Mouse (Mus musculus) heart, embryonic 14.5 days (tissue): ENCODE data around the gene Trpv3. TPM values are rescaled to one million over a fixed set of nuclear protein-coding genes. Genes with fewer than 3 reads are reported as not detected.
"Not testable (repeated sequence)": the region's sequence is repeated elsewhere in the genome, so short reads cannot be mapped to it uniquely, and the experiment has no call there.

ENCODE experiments used
- ATAC-seq: fragments of 200-750 bp; cut with Nextera tagmentation; 2 replicates; pipeline ENCODE4 v1.8.0; 2017; ENCODE audit warnings: low read depth, moderate TSS enrichment; ENCODE audit not compliant: insufficient number of reproducible peaks, insufficient read depth, low FRiP score
- H3K27ac ChIP-seq, 2 experiments: fragments of 200-500 bp in 1 of 2; fragments of 300-500 bp in 1 of 2; sonication (generic) in 1 of 2; replicated peaks in 1 of 2; 2 replicates each; pipeline ENCODE4 v1.5.1; 2012 to 2014; ENCODE audit warnings: low read depth in 2 of 2, low read length in 2 of 2, control low read depth in 1 of 2, mild to moderate bottlenecking in 1 of 2, mixed read lengths in 1 of 2; ENCODE audit not compliant: control insufficient read depth in 1 of 2, insufficient read depth in 1 of 2
- H3K27me3 ChIP-seq: fragments of 300-500 bp; sonication (generic); 2 replicates; pipeline ENCODE4 v1.6.1; 2014; ENCODE audit warnings: mild to moderate bottlenecking, low read length, control low read depth; ENCODE audit not compliant: control insufficient read depth, insufficient read depth
- H3K36me3 ChIP-seq: fragments of 300-500 bp; sonication (generic); 2 replicates; pipeline ENCODE4 v1.6.1; 2014; ENCODE audit warnings: mild to moderate bottlenecking, control low read depth, low read length, mixed read lengths; ENCODE audit not compliant: control insufficient read depth, insufficient read depth
- H3K4me1 ChIP-seq, 2 experiments: fragments of 200-500 bp in 1 of 2; fragments of 300-500 bp in 1 of 2; sonication (generic) in 1 of 2; 2 replicates each; pipeline ENCODE4 v1.6.1; 2012 to 2014; ENCODE audit warnings: low read length in 2 of 2, control low read depth in 1 of 2, mixed read lengths in 1 of 2; ENCODE audit not compliant: control insufficient read depth in 2 of 2, insufficient read depth in 2 of 2
- H3K4me2 ChIP-seq: fragments of 300-500 bp; sonication (generic); 2 replicates; pipeline ENCODE4 v1.6.1; 2014; ENCODE audit warnings: mild to moderate bottlenecking, low read length
- H3K4me3 ChIP-seq, 2 experiments: fragments of 200-500 bp in 1 of 2; fragments of 300-500 bp in 1 of 2; sonication (generic) in 1 of 2; 2 replicates each; pipeline ENCODE4 v1.5.1; 2012 to 2014; ENCODE audit warnings: low read length in 2 of 2, mild to moderate bottlenecking in 2 of 2, control low read depth in 1 of 2, low read depth in 1 of 2, moderate library complexity in 1 of 2; ENCODE audit not compliant: control insufficient read depth in 1 of 2, insufficient read depth in 1 of 2
- H3K9ac ChIP-seq: fragments of 300-500 bp; sonication (generic); 2 replicates; pipeline ENCODE4 v1.6.1; 2014; ENCODE audit warnings: mild to moderate bottlenecking, low read length
- H3K9me3 ChIP-seq: fragments of 300-500 bp; sonication (generic); 2 replicates; pipeline ENCODE4 v1.6.1; 2016; ENCODE audit warnings: low read length, control low read depth; ENCODE audit not compliant: control insufficient read depth
- WGBS: fragments of 180-500 bp; shearing (Covaris S2); extraction: QIAGEN DNeasy Blood & Tissue Kit; methylation state at CpG from one replicate; pipeline ENCODE4 v1.1.7; 2014; 5-methylcytosine and 5-hydroxymethylcytosine counted together
- polyA plus RNA-seq: library from polyadenylated mRNA; unstranded; fragments of >200 nt; fragmentation: Nextera tagmentation; extraction: Ambion mirVana; gene quantifications from 2 replicates; pipeline ENCODE4 v1.2.1, GENCODE M21; 2014

Trpv3 gene
- polyA plus RNA-seq, 1 experiment from 2014 or later: 0.04 TPM

- no peak for ATAC-seq
- no peaks in the 10 kb centered on the region for H3K36me3 ChIP-seq
- H3K4me2 ChIP-seq: no peak overlapping the region
- H3K9ac ChIP-seq: no peak overlapping the region
- peaks cover 5 to 6% of the 10 kb centered on the region in 2 experiments; a peak in 2 of 4 replicates for H3K4me1 ChIP-seq
- H3K4me3 ChIP-seq: no peak overlapping the region
- no peaks in the 10 kb centered on the region for H3K27me3 ChIP-seq
- H3K9me3 ChIP-seq: no peaks in the 10 kb centered on the region
- no peak overlapping the region; a peak in 1 of 4 replicates for H3K27ac ChIP-seq
Observed at GRCm38 (mm10) chr11:73284351-73284750, 17.2 kb downstream of the Trpv3 start.

GRCm38 (mm10) chr11:73289621-73290020, 22.4 kb downstream of the Trpv3 start:
- 58% methylated on average over 1 of the region's 1 CpGs for WGBS

GRCm38 (mm10) chr11:73303123-73303522, 35.9 kb downstream of the Trpv3 start:
- no peaks in the 10 kb centered on the region for H3K27me3 ChIP-seq
- no peak overlapping the region for H3K27ac ChIP-seq
- H3K36me3 ChIP-seq: no peaks in the 10 kb centered on the region
- H3K4me1 ChIP-seq: no peaks in the 10 kb centered on the region
- no peaks in the 10 kb centered on the region for H3K9me3 ChIP-seq
- 54% methylated on average over 2 of the region's 2 CpGs for WGBS
- no peak overlapping the region for H3K9ac ChIP-seq
- no peak overlapping the region for H3K4me2 ChIP-seq
- H3K4me3 ChIP-seq: no peak overlapping the region
- ATAC-seq: no peak

More at GRCm38 (mm10) chr11:73289621-73290020, 22.4 kb downstream of the Trpv3 start:
- Histone ChIP-seq H3K27me3 (no peaks in the 10 kb centered on the region), H3K9me3 (no peaks in the 10 kb centered on the region), H3K9ac (no peak overlapping the region), H3K4me2 (no peak overlapping the region), H3K4me3 (no peak overlapping the region), H3K36me3 (no peaks in the 10 kb centered on the region), H3K27ac (no peak overlapping the region), H3K4me1 (no peaks in the 10 kb centered on the region; a peak in 1 of 4 replicates)
- ATAC-seq: no peak

- Histone ChIP-seq H3K27ac (no peak overlapping the region), H3K27me3 (no peaks in the 10 kb centered on the region), H3K9ac (no peak overlapping the region), H3K36me3 (no peaks in the 10 kb centered on the region), H3K4me2 (no peak overlapping the region), H3K4me1 (no peaks in the 10 kb centered on the region), H3K9me3 (no peaks in the 10 kb centered on the region), H3K4me3 (no peak overlapping the region)
- ATAC-seq: no peak
- WGBS: 49% methylated on average over 3 of the region's 3 CpGs
Observed at GRCm38 (mm10) chr11:73315961-73316360, 48.8 kb downstream of the Trpv3 start.

GRCm38 (mm10) chr11:73318581-73318980, 51.4 kb downstream of the Trpv3 start:
- ATAC-seq, H3K4me3 ChIP-seq, H3K27me3 ChIP-seq, H3K4me2 ChIP-seq, H3K27ac ChIP-seq, H3K36me3 ChIP-seq, H3K9me3 ChIP-seq, H3K9ac ChIP-seq, H3K4me1 ChIP-seq: not testable (repeated sequence)
- 76% methylated on average over 2 of the region's 2 CpGs for WGBS

GRCm38 (mm10) chr11:73321064-73321463, 53.9 kb downstream of the Trpv3 start:
- H3K4me2 ChIP-seq, ATAC-seq, H3K9ac ChIP-seq, H3K27ac ChIP-seq, H3K9me3 ChIP-seq, H3K27me3 ChIP-seq, H3K36me3 ChIP-seq, H3K4me1 ChIP-seq, H3K4me3 ChIP-seq: not testable (repeated sequence)
- 83% methylated on average over 13 of the region's 13 CpGs for WGBS

- no peak overlapping the region for H3K4me3 ChIP-seq
- H3K4me1 ChIP-seq: no peaks in the 10 kb centered on the region
- H3K27ac ChIP-seq: no peak overlapping the region
- H3K27me3 ChIP-seq: no peaks in the 10 kb centered on the region
- H3K9me3 ChIP-seq: no peaks in the 10 kb centered on the region
- 62% methylated on average over 9 of the region's 9 CpGs for WGBS
- no peak for ATAC-seq
- H3K4me2 ChIP-seq: no peak overlapping the region
- H3K9ac ChIP-seq: no peak overlapping the region
- no peaks in the 10 kb centered on the region for H3K36me3 ChIP-seq
Observed at GRCm38 (mm10) chr11:73323906-73324830, 57.0 kb downstream of the Trpv3 start.
